Mouse (Mus musculus) lung, embryonic 15.5 days (tissue): ENCODE data around the gene Dna2. TPM values are rescaled to one million over a fixed set of nuclear protein-coding genes. Genes with fewer than 3 reads are reported as not detected.

Experiments used
- ATAC-seq: fragments of 200-750 bp; cut with Nextera tagmentation; 2 replicates; pipeline ENCODE4 v1.8.0; 2017; ENCODE audit warnings: moderate number of reproducible peaks, borderline replicate concordance; ENCODE audit not compliant: low FRiP score, low TSS enrichment; ENCODE audit errors: extremely low read depth
- H3K27ac ChIP-seq: fragments of 300-500 bp; sonication (generic); 2 replicates; pipeline ENCODE4 v1.5.1; 2015; ENCODE audit warnings: moderate library complexity, mild to moderate bottlenecking, inconsistent platforms
- H3K27me3 ChIP-seq: fragments of 300-500 bp; sonication (generic); 2 replicates; pipeline ENCODE4 v1.6.1; 2015; ENCODE audit warnings: inconsistent platforms
- H3K36me3 ChIP-seq: fragments of 300-500 bp; sonication (generic); 2 replicates; pipeline ENCODE4 v1.6.1; 2015; ENCODE audit warnings: inconsistent platforms
- H3K4me1 ChIP-seq: fragments of 300-500 bp; sonication (generic); 2 replicates; pipeline ENCODE4 v1.6.1; 2015; ENCODE audit warnings: inconsistent platforms
- H3K4me2 ChIP-seq: fragments of 300-500 bp; sonication (generic); 2 replicates; pipeline ENCODE4 v1.6.1; 2015; ENCODE audit warnings: inconsistent platforms, mild to moderate bottlenecking, moderate library complexity
- H3K4me3 ChIP-seq: fragments of 300-500 bp; sonication (generic); 2 replicates; pipeline ENCODE4 v1.5.1; 2015; ENCODE audit warnings: mild to moderate bottlenecking, inconsistent platforms
- H3K9ac ChIP-seq: fragments of 300-500 bp; sonication (generic); 2 replicates; pipeline ENCODE4 v1.6.1; 2015; ENCODE audit warnings: inconsistent platforms
- H3K9me3 ChIP-seq: fragments of 300-500 bp; sonication (generic); 2 replicates; pipeline ENCODE4 v1.6.1; 2016; ENCODE audit warnings: inconsistent platforms
- WGBS: fragments of 180-500 bp; shearing (Covaris S2); methylation state at CpG from one replicate; pipeline ENCODE4 v1.1.7; 2015; 5-methylcytosine and 5-hydroxymethylcytosine counted together
- polyA plus RNA-seq: library from polyadenylated mRNA; unstranded; fragments of >200 nt; fragmentation: Nextera tagmentation; extraction: Ambion mirVana; gene quantifications from 2 replicates; pipeline ENCODE4 v1.2.1, GENCODE M21; 2015

Gene Dna2
- polyA plus RNA-seq, 1 experiment from 2014 or later = 17.9 TPM

- no peak for ATAC-seq
Measured at GRCm38 (mm10) chr10:62924096-62924635, 22.7 kb upstream of the Dna2 start.

GRCm38 (mm10) chr10:62932381-62932780 is 14.4 kb upstream of the Dna2 start:
- H3K4me1 ChIP-seq = no peaks in the 10 kb centered on the region
- H3K9me3 ChIP-seq = no peaks in the 10 kb centered on the region
- H3K27ac ChIP-seq = no peak overlapping the region
- peaks cover 48% of the 10 kb centered on the region for H3K36me3 ChIP-seq
- WGBS = 93% methylated on average over 1 of the region's 1 CpGs
- H3K4me3 ChIP-seq = no peak overlapping the region
- no peak overlapping the region for H3K4me2 ChIP-seq
- no peaks in the 10 kb centered on the region for H3K27me3 ChIP-seq
- no peak overlapping the region for H3K9ac ChIP-seq
- ATAC-seq = no peak

More at GRCm38 (mm10) chr10:62924096-62924635, 22.7 kb upstream of the Dna2 start:
- H3K9ac ChIP-seq = no peak overlapping the region
- H3K9me3 ChIP-seq = no peaks in the 10 kb centered on the region
- WGBS = 88% methylated on average over 4 of the region's 4 CpGs
- H3K4me2 ChIP-seq = no peak overlapping the region
- no peak overlapping the region for H3K4me3 ChIP-seq
- H3K36me3 ChIP-seq = peaks cover 10% of the 10 kb centered on the region
- no peak overlapping the region for H3K27ac ChIP-seq
- peaks cover 14% of the 10 kb centered on the region for H3K4me1 ChIP-seq
- no peaks in the 10 kb centered on the region for H3K27me3 ChIP-seq

- 81% methylated on average over 10 of the region's 10 CpGs for WGBS
Measured at GRCm38 (mm10) chr10:62944975-62945580, 1.7 kb upstream of the Dna2 start.

GRCm38 (mm10) chr10:62948551-62948950 is 1.7 kb downstream of the Dna2 start:
- Histone ChIP-seq H3K9me3 (no peaks in the 10 kb centered on the region), H3K27me3 (no peaks in the 10 kb centered on the region), H3K4me2 (0 out of 2 replicates have a peak overlapping the region, but pooled peaks have one; percentile 80), H3K4me1 (peaks cover 5% of the 10 kb centered on the region), H3K9ac (no peak overlapping the region), H3K36me3 (peaks cover 21% of the 10 kb centered on the region), H3K27ac (no peak overlapping the region), H3K4me3 (no peak overlapping the region)
- ATAC-seq = no peak
- 93% methylated on average over 7 of the region's 7 CpGs for WGBS

More at GRCm38 (mm10) chr10:62944975-62945580, 1.7 kb upstream of the Dna2 start:
- H3K27ac ChIP-seq = no peak overlapping the region
- H3K4me3 ChIP-seq = no peak overlapping the region
- no peak for ATAC-seq
- H3K4me2 ChIP-seq = no peak overlapping the region
- no peaks in the 10 kb centered on the region for H3K9me3 ChIP-seq
- H3K4me1 ChIP-seq = peaks cover 5% of the 10 kb centered on the region
- no peak overlapping the region for H3K9ac ChIP-seq
- no peaks in the 10 kb centered on the region for H3K27me3 ChIP-seq
- H3K36me3 ChIP-seq = peaks cover 27% of the 10 kb centered on the region

- H3K9ac ChIP-seq = no peak overlapping the region
- H3K27ac ChIP-seq = no peak overlapping the region
- 92% methylated on average over 7 of the region's 7 CpGs for WGBS
- no peaks in the 10 kb centered on the region for H3K9me3 ChIP-seq
- H3K4me2 ChIP-seq = no peak overlapping the region
- H3K36me3 ChIP-seq = peaks cover 82% of the 10 kb centered on the region
- H3K27me3 ChIP-seq = no peaks in the 10 kb centered on the region
- no peak overlapping the region for H3K4me3 ChIP-seq
- no peak for ATAC-seq
- no peaks in the 10 kb centered on the region for H3K4me1 ChIP-seq
Measured at GRCm38 (mm10) chr10:62963956-62964355, 17.1 kb downstream of the Dna2 start.

- Histone ChIP-seq H3K36me3 (peaks cover 75% of the 10 kb centered on the region), H3K27me3 (no peaks in the 10 kb centered on the region), H3K4me3 (no peak overlapping the region), H3K4me2 (no peak overlapping the region), H3K4me1 (no peaks in the 10 kb centered on the region), H3K27ac (no peak overlapping the region), H3K9me3 (no peaks in the 10 kb centered on the region), H3K9ac (no peak overlapping the region)
- WGBS = 90% methylated on average over 11 of the region's 11 CpGs
- ATAC-seq = no peak
Measured at GRCm38 (mm10) chr10:62965796-62966195, 19.0 kb downstream of the Dna2 start.

GRCm38 (mm10) chr10:62966291-62966690 is 19.5 kb downstream of the Dna2 start:
- peaks cover 73% of the 10 kb centered on the region for H3K36me3 ChIP-seq

GRCm38 (mm10) chr10:62971821-62972220 is 25.0 kb downstream of the Dna2 start:
- Histone ChIP-seq H3K27ac (no peak overlapping the region), H3K4me1 (no peaks in the 10 kb centered on the region), H3K4me2 (no peak overlapping the region), H3K9me3 (no peaks in the 10 kb centered on the region), H3K27me3 (no peaks in the 10 kb centered on the region), H3K36me3 (peaks cover 40% of the 10 kb centered on the region), H3K4me3 (no peak overlapping the region), H3K9ac (no peak overlapping the region)
- 73% methylated on average over 16 of the region's 16 CpGs for whole genome bisulfite sequencing
- ATAC-seq = no peak

More at GRCm38 (mm10) chr10:62966291-62966690, 19.5 kb downstream of the Dna2 start:
- WGBS = 91% methylated on average over 15 of the region's 15 CpGs
- no peak overlapping the region for H3K9ac ChIP-seq
- H3K4me3 ChIP-seq = no peak overlapping the region
- H3K9me3 ChIP-seq = no peaks in the 10 kb centered on the region
- H3K27ac ChIP-seq = no peak overlapping the region
- no peak overlapping the region for H3K4me2 ChIP-seq
- H3K27me3 ChIP-seq = no peaks in the 10 kb centered on the region
- ATAC-seq = no peak
- H3K4me1 ChIP-seq = no peaks in the 10 kb centered on the region

GRCm38 (mm10) chr10:62979667-62980038 is 32.8 kb downstream of the Dna2 start:
- H3K4me1 ChIP-seq = peaks cover 5% of the 10 kb centered on the region
- WGBS = 8% methylated on average over 10 of the region's 10 CpGs
- peak overlapping the region; percentile 97 for H3K4me3 ChIP-seq
- peaks cover 9% of the 10 kb centered on the region; the same call in 1 of the 2 replicates for H3K36me3 ChIP-seq
- no peaks in the 10 kb centered on the region for H3K9me3 ChIP-seq
- ATAC-seq = no peak
- no peaks in the 10 kb centered on the region for H3K27me3 ChIP-seq
- H3K4me2 ChIP-seq = peak overlapping the region; percentile 63
- peak overlapping the region; percentile 82 for H3K9ac ChIP-seq
- no peak overlapping the region for H3K27ac ChIP-seq

GRCm38 (mm10) chr10:62980039-62980954 is 33.5 kb downstream of the Dna2 start, which contains the start of gene Rufy2:
Rufy2 (plus strand) TSS chr10:62980223.
- no peaks in the 10 kb centered on the region for H3K9me3 ChIP-seq
- peak; percentile 91 for ATAC-seq
- H3K4me1 ChIP-seq = peaks cover 5% of the 10 kb centered on the region

GRCm38 (mm10) chr10:62984072-62984471 is 37.2 kb downstream of the Dna2 start:
- no peak overlapping the region for H3K4me2 ChIP-seq
- no peak overlapping the region for H3K4me3 ChIP-seq
- no peak overlapping the region for H3K27ac ChIP-seq
- H3K9ac ChIP-seq = no peak overlapping the region
- 91% methylated on average over 11 of the region's 11 CpGs for WGBS
- peaks cover 18% of the 10 kb centered on the region; the same call in 1 of the 2 replicates for H3K36me3 ChIP-seq
- no peak for ATAC-seq
- no peaks in the 10 kb centered on the region for H3K9me3 ChIP-seq
- no peaks in the 10 kb centered on the region for H3K27me3 ChIP-seq
- peaks cover 5% of the 10 kb centered on the region for H3K4me1 ChIP-seq

More at GRCm38 (mm10) chr10:62980039-62980954, 33.5 kb downstream of the Dna2 start, which contains the start of gene Rufy2:
- peaks cover 15% of the 10 kb centered on the region; the same call in 1 of the 2 replicates for H3K36me3 ChIP-seq
- H3K27ac ChIP-seq = peak within 1 kb of the TSS; percentile 47; the same call in 1 of the 2 replicates
- H3K27me3 ChIP-seq = no peaks in the 10 kb centered on the region
- peak within 1 kb of the TSS; percentile 97 for H3K4me3 ChIP-seq
- H3K4me2 ChIP-seq = peak within 1 kb of the TSS; percentile 63
- peak within 1 kb of the TSS; percentile 82 for H3K9ac ChIP-seq
- 1% methylated on average over 77 of the region's 77 CpGs for WGBS
